Comparison of ENCODE assay signal across 8 mouse cellular contexts in the genomic region with DNA sequence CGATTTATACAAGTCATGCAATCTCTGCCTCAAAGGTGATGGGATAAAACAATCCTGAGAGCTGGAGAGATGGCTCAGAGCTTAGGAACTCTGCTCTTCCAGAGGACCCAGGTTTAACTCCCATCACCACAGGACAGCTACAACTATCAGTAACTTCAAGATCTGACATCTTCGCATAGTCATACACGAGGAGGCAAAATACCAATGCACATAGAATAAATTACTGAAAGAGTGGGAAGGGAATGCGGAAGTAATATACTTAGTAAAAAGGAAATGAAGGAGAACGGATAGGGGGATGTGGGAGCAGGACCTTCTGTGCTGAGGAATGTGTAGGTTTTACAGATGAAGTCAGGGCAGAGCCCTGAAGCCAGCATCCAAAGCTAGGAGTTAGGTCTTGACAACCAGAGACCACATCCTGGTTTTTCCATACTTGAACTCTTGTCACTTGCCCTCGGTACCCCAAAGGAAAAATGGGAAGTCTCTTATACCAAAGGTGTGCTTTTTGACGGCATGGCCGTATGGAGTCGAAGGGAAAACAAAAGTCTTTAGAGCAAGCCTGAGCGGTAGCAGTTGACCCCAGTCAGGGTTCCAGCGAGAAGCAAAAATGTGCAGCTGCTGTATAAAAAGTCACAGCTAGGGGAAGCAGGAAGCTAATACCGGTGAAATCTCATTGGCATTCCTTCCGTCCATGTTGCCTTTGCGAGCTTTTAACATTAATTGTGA. TPM values are rescaled to one million over a fixed set of nuclear protein-coding genes. Genes with fewer than 3 reads are reported as not detected.
DNase-seq lines count a peak whose midpoint lies in the region; ATAC-seq and TF ChIP-seq lines count a peak whose summit lies in the region.

No protein-coding gene starts in this region.

- no peak for ATAC-seq in heart, embryonic 15.5 days (replicated peaks; ENCODE audit: insufficient number of reproducible peaks, insufficient read depth, low FRiP score, low read depth)
- no peak for ATAC-seq in frontal cortex, adult (ENCODE audit: low TSS enrichment)

- H3K4me1 ChIP-seq in CH12.LX (ENCODE audit: control insufficient read depth in 1 of 2, insufficient read depth in 2 of 2), result peaks cover 14 to 29% of the 10 kb centered on the region in 2 experiments
- peaks cover 22% of the 10 kb centered on the region for H3K4me1 ChIP-seq in heart, embryonic 15.5 days (replicated peaks)

- in situ Hi-C loops in CH12.LX (cut with MboI; ENCODE audit: low pct_ligation_motif_present, low pct_unique_long_range_greater_than_20kb, low sequenced_read_pairs), result no loop called here

- no peak for TF ChIP-seq CTCF in CH12.LX (conservative IDR thresholded peaks at IDR 0.05 in 1 of 2, IDR thresholded peaks at IDR 0.05 in 1 of 2; ENCODE audit: low read depth in 2 of 2, low read length in 2 of 2)

- no peaks in the 10 kb centered on the region for H3K9me3 ChIP-seq in CH12.LX (replicated peaks; ENCODE audit: low read length)
- no peaks in the 10 kb centered on the region for H3K9me3 ChIP-seq in heart, embryonic 15.5 days (replicated peaks)

- peaks cover 13% of the 10 kb centered on the region for H3K27me3 ChIP-seq in CH12.LX (replicated peaks)
- no peaks in the 10 kb centered on the region for H3K27me3 ChIP-seq in heart, embryonic 15.5 days

- 43% methylated on average over 14 of the region's 14 CpGs for WGBS in heart, embryonic 15.5 days
- 11% methylated on average over 14 of the region's 14 CpGs for WGBS in macrophage (ENCODE audit: missing documents)

- H3K9ac ChIP-seq in CH12.LX (ENCODE audit: insufficient read depth, low read depth), result peak overlapping the region; percentile 85
- peak overlapping the region; percentile 39 for H3K9ac ChIP-seq in heart, embryonic 15.5 days

- H3K27ac ChIP-seq in CH12.LX (ENCODE audit: insufficient read depth, low read depth), result no peak overlapping the region; the same call in 1 of the 2 replicates
- peak overlapping the region; percentile 90 for H3K27ac ChIP-seq in heart, embryonic 15.5 days
- H3K27ac ChIP-seq in macrophage, result peak overlapping the region; percentile 67

- peak; percentile 90 for DNase-seq in heart, adult 11 months
- DNase-seq in heart, adult 9 months (ENCODE audit: low spot score in 2 of 2), result no peak
- no peak for DNase-seq in CH12.LX (ENCODE audit: extremely low read depth)
- DNase-seq in frontal cortex, postnatal 25 days (ENCODE audit: low spot score in 2 of 2), result no peak
- DNase-seq in right cerebral cortex, adult 2 months (ENCODE audit: low spot score in 2 of 2), result no peak

- peak overlapping the region; percentile 96 for H3K4me2 ChIP-seq in CH12.LX (ENCODE audit: insufficient read depth, low read depth, poor library complexity, severe bottlenecking)
- H3K4me2 ChIP-seq in heart, embryonic 15.5 days, result peak overlapping the region; percentile 73

- no peak for TF ChIP-seq POLR2A in CH12.LX (IDR thresholded peaks at IDR 0.05; ENCODE audit: low read depth, low read length)

- TF ChIP-seq EP300 in CH12.LX (IDR thresholded peaks at IDR 0.05; ENCODE audit: low read length), result no peak

- H3K4me3 ChIP-seq in CH12.LX (replicated peaks in 1 of 3; ENCODE audit: low read depth in 2 of 3, low read length in 2 of 3, poor library complexity in 1 of 3) (peak overlapping the region; percentile 58 to 81 (median 71)), macrophage (ENCODE audit: inconsistent target) (peak overlapping the region; percentile 69)
- peak overlapping the region; percentile 75 for H3K4me3 ChIP-seq in heart, embryonic 15.5 days

- H3K36me3 ChIP-seq in CH12.LX (replicated peaks in 1 of 2; ENCODE audit: control insufficient read depth in 1 of 2, insufficient read depth in 1 of 2, low read length in 1 of 2) (peaks cover 29 to 38% of the 10 kb centered on the region in 2 experiments), macrophage (ENCODE audit: inconsistent target) (peaks cover 19% of the 10 kb centered on the region)
- peaks cover 35% of the 10 kb centered on the region for H3K36me3 ChIP-seq in heart, embryonic 15.5 days

- dilution Hi-C loops in CH12.LX (cut with MboI; ENCODE audit: extremely low pct_ligation_motif_present, extremely low pct_unique_long_range_greater_than_20kb, low sequenced_read_pairs), result no loop called here

- peaks cover 19% of the 10 kb centered on the region for H3K79me2 ChIP-seq in CH12.LX (replicated peaks; ENCODE audit: control insufficient read depth, extremely low read depth, insufficient read depth, poor library complexity, severe bottlenecking)
- H3K79me2 ChIP-seq in macrophage (ENCODE audit: inconsistent target), result peaks cover 47% of the 10 kb centered on the region

- TF ChIP-seq RAD21 in CH12.LX (IDR thresholded peaks at IDR 0.05; ENCODE audit: low read depth, low read length), result no peak

TF ChIP-seq in CH12.LX, 34 proteins besides CTCF, POLR2A, EP300 and RAD21:
- no peak for TF ChIP-seq MYC (IDR thresholded peaks at IDR 0.05; ENCODE audit: low read depth, low read length)
- no peak for TF ChIP-seq JUN (IDR thresholded peaks at IDR 0.05; ENCODE audit: insufficient read depth, low read depth, low read length)
- TF ChIP-seq SIN3A (IDR thresholded peaks at IDR 0.05; ENCODE audit: low read length), result peak; percentile 13; the same call in 1 of the 2 replicates
- no peak for TF ChIP-seq IRF4 (IDR thresholded peaks at IDR 0.05; ENCODE audit: low read depth, low read length)
- no peak for TF ChIP-seq E2F4 (IDR thresholded peaks at IDR 0.05; ENCODE audit: insufficient replicate concordance, low read depth, low read length)
- TF ChIP-seq CHD2 (IDR thresholded peaks at IDR 0.05; ENCODE audit: low read length), result 0 out of 2 replicates have a peak, but pooled peaks have one; percentile 11
- TF ChIP-seq HCFC1 (IDR thresholded peaks at IDR 0.05; ENCODE audit: low read depth, low read length), result no peak
- TF ChIP-seq ELF1 (IDR thresholded peaks at IDR 0.05; ENCODE audit: low read depth, low read length), result peak; percentile 43
- TF ChIP-seq ZNF384 (IDR thresholded peaks at IDR 0.05; ENCODE audit: low read depth, low read length), result no peak
- no peak for TF ChIP-seq MXI1 (IDR thresholded peaks at IDR 0.05; ENCODE audit: low read depth, low read length)
- TF ChIP-seq MAFK (IDR thresholded peaks at IDR 0.05; ENCODE audit: insufficient replicate concordance, low read length), result no peak

RNA-seq across cellular contexts. Expression of a gene that starts 7.4 kb away (rescaled TPM):
- total RNA-seq in CH12.LX (2012; rRNA removed) (170 and 222 TPM in 2 replicates), CH12.LX (2014; rRNA removed) (262 and 279 TPM in 2 replicates)
- polyA plus RNA-seq in CH12.LX (2012; ENCODE audit: insufficient read length, low read depth) (87.3 and 109 TPM in 2 replicates), macrophage (2018) (111 to 200 TPM (median 159 TPM) in 3 replicates)
- polyA plus RNA-seq in heart, embryonic 15.5 days (2015; fragmentation: Nextera tagmentation; extraction: Ambion mirVana), result 483 and 678 TPM in 2 replicates
- total RNA-seq in macrophage (2018; cell fraction: chromatin; rRNA removed), result 10 to 100 TPM in 25 of 26 experiments, 1 to 10 TPM in 1; 8.3 to 66.7 (median 26.3) TPM
- total RNA-seq in macrophage (2018; cell fraction: cytosol; rRNA removed), result 100 to 1,000 TPM; 111 to 184 (median 147) TPM
- total RNA-seq in macrophage (2018; cell fraction: nucleus; rRNA removed), result 10 to 100 TPM; 21.2 to 80.3 (median 44.2) TPM

RNA-seq across cellular contexts. Expression of a gene that starts 8.0 kb away (rescaled TPM):
- total RNA-seq in CH12.LX (2012; rRNA removed) (171 TPM in 2 replicates), CH12.LX (2014; rRNA removed) (112 and 114 TPM in 2 replicates)
- polyA plus RNA-seq in CH12.LX (2012; ENCODE audit: insufficient read length, low read depth) (122 and 138 TPM in 2 replicates), macrophage (2018) (151 to 223 TPM (median 166 TPM) in 3 replicates)
- polyA plus RNA-seq in heart, embryonic 15.5 days (2015; fragmentation: Nextera tagmentation; extraction: Ambion mirVana), result 334 and 337 TPM in 2 replicates
- total RNA-seq in macrophage (2018; cell fraction: chromatin; rRNA removed), result 10 to 100 TPM in 25 of 26 experiments, 1 to 10 TPM in 1; 9.2 to 43.0 (median 21.2) TPM
- 100 to 1,000 TPM; 168 to 308 (median 231) TPM for total RNA-seq in macrophage (2018; cell fraction: cytosol; rRNA removed)
- total RNA-seq in macrophage (2018; cell fraction: nucleus; rRNA removed), result 10 to 100 TPM; 18.5 to 85.0 (median 49.4) TPM

RNA-seq across cellular contexts. Expression of a gene that starts 8.0 kb away (rescaled TPM):
- total RNA-seq in CH12.LX (2012; rRNA removed) (0.08 TPM in 1 of 2 replicates, not detected in the other), CH12.LX (2014; rRNA removed) (not detected in 2 replicates)
- polyA plus RNA-seq in CH12.LX (2012; ENCODE audit: insufficient read length, low read depth) (not detected in 2 replicates), macrophage (2018) (0.70 to 1.6 TPM (median 1.00 TPM) in 3 replicates)
- polyA plus RNA-seq in heart, embryonic 15.5 days (2015; fragmentation: Nextera tagmentation; extraction: Ambion mirVana), result 6.3 and 11.5 TPM in 2 replicates
- total RNA-seq in macrophage (2018; cell fraction: chromatin; rRNA removed), result 1 to 10 TPM in 20 of 26 experiments, under 1 TPM in 6; 0.25 to 3.5 (median 1.5) TPM
- total RNA-seq in macrophage (2018; cell fraction: cytosol; rRNA removed), result 1 to 10 TPM in 18 of 26 experiments, under 1 TPM in 8; 0.48 to 2.4 (median 1.3) TPM
- 1 to 10 TPM in 19 of 26 experiments, under 1 TPM in 7; 0.34 to 4.4 (median 1.5) TPM for total RNA-seq in macrophage (2018; cell fraction: nucleus; rRNA removed)

RNA-seq across cellular contexts. Expression of a gene that starts 8.0 kb away (rescaled TPM):
- 21.1 and 28.2 TPM in 2 replicates for total RNA-seq in CH12.LX (2012; rRNA removed)
- 17.7 and 19.9 TPM in 2 replicates for total RNA-seq in CH12.LX (2014; rRNA removed)
- polyA plus RNA-seq in CH12.LX (2012; ENCODE audit: insufficient read length, low read depth), result 18.7 and 21.9 TPM in 2 replicates
- polyA plus RNA-seq in heart, embryonic 15.5 days (2015; fragmentation: Nextera tagmentation; extraction: Ambion mirVana), result 39.1 and 52.3 TPM in 2 replicates
- total RNA-seq in macrophage (2018; cell fraction: chromatin; rRNA removed), result 100 to 1,000 TPM in 21 of 26 experiments, 10 to 100 TPM in 5; 76.6 to 224 (median 156) TPM
- 100 to 1,000 TPM in 18 of 26 experiments, 10 to 100 TPM in 8; 78.5 to 144 (median 108) TPM for total RNA-seq in macrophage (2018; cell fraction: cytosol; rRNA removed)
- 100 to 1,000 TPM; 122 to 283 (median 212) TPM for total RNA-seq in macrophage (2018; cell fraction: nucleus; rRNA removed)
- 77.0 to 153 TPM (median 125 TPM) in 3 replicates for polyA plus RNA-seq in macrophage (2018)

RNA-seq across cellular contexts. Expression of a gene that starts 33.3 kb away (rescaled TPM):
- total RNA-seq in CH12.LX (2012; rRNA removed), result 0.21 and 0.42 TPM in 2 replicates
- total RNA-seq in CH12.LX (2014; rRNA removed), result 0.24 TPM in 1 of 2 replicates, not detected in the other
- polyA plus RNA-seq in CH12.LX (2012; ENCODE audit: insufficient read length, low read depth), result 0.08 TPM in 1 of 2 replicates, not detected in the other
- polyA plus RNA-seq in heart, embryonic 15.5 days (2015; fragmentation: Nextera tagmentation; extraction: Ambion mirVana), result 12.3 and 14.2 TPM in 2 replicates
- total RNA-seq in macrophage (2018; cell fraction: chromatin; rRNA removed), result under 1 TPM in 1 of 26 experiments, not detected in 25; 0.22 TPM
- not detected for total RNA-seq in macrophage (2018; cell fraction: cytosol; rRNA removed)
- not detected for total RNA-seq in macrophage (2018; cell fraction: nucleus; rRNA removed)
- polyA plus RNA-seq in macrophage (2018), result not detected in 3 replicates
